Mouse (Mus musculus): Measurements from ENCODE around the gene Emid1. TPM values are rescaled to one million over a fixed set of nuclear protein-coding genes. Genes with fewer than 3 reads are reported as not detected.
A peak's percentile ranks its signal among the peaks of the same experiment; 100 is the strongest.

Emid1 gene
- polyA plus RNA-seq, 1 experiment from 2014 or later = 8.6 TPM

GRCm38 (mm10) chr11:5060756-5061412, 91.2 kb downstream of the Emid1 start:
- peaks cover 9% of the 10 kb centered on the region for H3K36me3 ChIP-seq
- H3K4me3 ChIP-seq = peak overlapping the region; percentile 50
- peak overlapping the region; percentile 89 for H3K4me2 ChIP-seq
- H3K27me3 ChIP-seq (replicated peaks) = peaks cover 85% of the 10 kb centered on the region
- H3K4me1 ChIP-seq = peaks cover 74% of the 10 kb centered on the region
- ATAC-seq (ENCODE audit: extremely low read depth, insufficient number of reproducible peaks, low FRiP score, low TSS enrichment) = no peak
- H3K9ac ChIP-seq = peak overlapping the region; percentile 75
- H3K9me3 ChIP-seq = no peaks in the 10 kb centered on the region
- WGBS = 59% methylated on average over 28 of the region's 28 CpGs
- H3K27ac ChIP-seq (replicated peaks) = no peak overlapping the region

DNA sequence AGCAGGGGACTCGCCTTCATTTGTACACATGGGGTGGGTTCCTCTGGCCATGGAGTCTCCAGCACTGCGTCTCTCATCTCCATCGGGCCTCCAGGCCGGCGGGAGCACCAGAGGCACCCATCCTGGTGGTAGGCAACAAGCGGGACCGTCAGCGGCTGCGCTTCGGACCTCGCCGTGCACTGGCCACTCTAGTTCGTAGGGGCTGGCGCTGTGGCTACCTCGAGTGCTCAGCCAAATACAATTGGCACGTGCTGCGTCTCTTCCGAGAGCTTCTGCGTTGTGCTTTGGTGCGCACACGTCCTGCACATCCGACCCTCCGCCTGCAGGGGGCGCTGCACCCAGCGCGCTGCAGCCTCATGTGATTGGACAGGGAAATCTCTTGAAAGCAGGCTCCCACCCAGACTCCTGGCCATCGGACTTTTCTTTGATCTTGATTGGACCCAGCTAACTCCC, 92.3 kb downstream of the Emid1 start:
- no peak for ATAC-seq (ENCODE audit: extremely low read depth, insufficient number of reproducible peaks, low FRiP score, low TSS enrichment)
- WGBS = 9% methylated on average over 27 of the region's 27 CpGs
- peaks cover 96% of the 10 kb centered on the region for H3K27me3 ChIP-seq (replicated peaks)
- H3K4me2 ChIP-seq = peak overlapping the region; percentile 97; the same call in 1 of the 2 replicates
- H3K9me3 ChIP-seq = no peaks in the 10 kb centered on the region
- peak overlapping the region; percentile 15; the same call in 1 of the 2 replicates for H3K4me3 ChIP-seq
- peaks cover 9% of the 10 kb centered on the region for H3K36me3 ChIP-seq
- H3K9ac ChIP-seq = no peak overlapping the region
- peaks cover 68% of the 10 kb centered on the region for H3K4me1 ChIP-seq
- H3K27ac ChIP-seq (replicated peaks) = no peak overlapping the region

DNA sequence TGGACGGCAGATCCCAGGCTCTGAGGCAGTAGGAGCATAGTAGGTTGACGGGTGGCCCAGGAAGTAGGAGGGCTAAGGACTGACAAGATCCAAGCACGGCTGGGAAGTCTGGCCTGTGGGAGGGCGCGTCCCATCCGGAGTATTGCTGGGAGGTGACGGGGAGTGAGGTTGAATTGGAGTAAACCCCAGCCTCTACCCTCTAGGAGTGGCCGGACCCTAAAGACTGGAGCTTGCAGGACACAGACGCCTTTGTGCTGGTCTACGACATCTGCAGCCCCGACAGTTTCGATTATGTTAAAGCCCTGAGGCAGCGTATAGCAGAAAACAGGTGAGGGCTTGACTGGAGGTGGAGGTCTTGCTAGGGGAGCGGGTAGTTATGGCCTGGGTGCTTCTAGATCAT, 92.8 kb downstream of the Emid1 start:
- no peak for ATAC-seq (ENCODE audit: extremely low read depth, insufficient number of reproducible peaks, low FRiP score, low TSS enrichment)
- peak overlapping the region; percentile 12; the same call in 1 of the 2 replicates for H3K9ac ChIP-seq
- peaks cover 63% of the 10 kb centered on the region for H3K4me1 ChIP-seq
- no peak overlapping the region for H3K27ac ChIP-seq (replicated peaks)
- 22% methylated on average over 14 of the region's 14 CpGs for WGBS
- no peaks in the 10 kb centered on the region for H3K9me3 ChIP-seq
- H3K4me3 ChIP-seq = peak overlapping the region; percentile 15; the same call in 1 of the 2 replicates
- peaks cover 9% of the 10 kb centered on the region for H3K36me3 ChIP-seq
- peak overlapping the region; percentile 97 for H3K4me2 ChIP-seq
- peaks cover 94% of the 10 kb centered on the region for H3K27me3 ChIP-seq (replicated peaks)

- peaks cover 90% of the 10 kb centered on the region for H3K27me3 ChIP-seq (replicated peaks)
Measured at GRCm38 (mm10) chr11:5058783-5059182, 93.3 kb downstream of the Emid1 start.

DNA sequence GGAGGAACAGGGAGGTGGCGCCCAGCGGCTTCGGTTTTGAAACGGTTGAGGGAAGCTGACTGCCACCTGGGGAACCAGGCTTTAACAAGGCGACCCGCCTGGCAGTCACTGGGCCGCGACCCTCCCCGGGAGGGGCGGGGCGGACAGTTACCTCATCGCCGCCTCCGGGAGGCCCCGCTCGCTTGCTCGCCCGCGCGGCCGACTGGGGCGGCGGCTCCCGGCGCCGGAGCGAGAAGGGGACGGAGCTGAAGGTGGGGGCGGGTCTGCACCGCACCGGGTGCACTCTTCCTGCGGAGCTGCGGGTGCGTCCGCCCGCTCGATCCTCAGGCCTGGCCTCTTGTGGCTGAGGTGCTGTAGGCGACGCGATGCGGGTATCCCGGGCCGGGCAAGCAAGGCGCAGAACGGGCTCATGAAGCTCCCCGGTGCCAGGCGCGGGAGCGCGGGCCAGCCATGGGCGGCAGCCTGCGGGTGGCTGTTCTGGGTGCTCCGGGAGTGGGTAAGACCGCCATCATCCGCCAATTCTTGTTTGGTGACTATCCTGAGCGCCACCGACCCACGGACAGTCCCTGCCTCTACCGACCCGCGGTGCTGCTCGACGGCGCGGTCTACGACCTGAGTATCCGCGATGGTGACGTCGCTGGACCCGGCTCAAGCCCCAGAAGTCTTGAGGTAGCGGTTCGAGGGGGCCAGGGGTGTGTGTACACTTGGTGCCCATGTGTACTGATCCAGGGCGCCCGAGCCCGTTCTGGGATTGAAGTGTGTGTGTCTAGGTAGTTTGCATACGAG, 94.0 kb downstream of the Emid1 start, which contains the start of gene Rasl10a:
Rasl10a (plus strand) TSS at position 273 of the 786 bp plus-strand sequence.
- peak within 1 kb of the TSS; percentile 97 for H3K4me2 ChIP-seq
- peak within 1 kb of the TSS; percentile 64 for H3K4me3 ChIP-seq
- no peak within 1 kb of the TSS for H3K27ac ChIP-seq (replicated peaks)
- H3K27me3 ChIP-seq (replicated peaks) = peaks cover 82% of the 10 kb centered on the region
- no peaks in the 10 kb centered on the region for H3K9me3 ChIP-seq
- H3K36me3 ChIP-seq = peaks cover 9% of the 10 kb centered on the region
- peaks cover 51% of the 10 kb centered on the region for H3K4me1 ChIP-seq
- ATAC-seq (ENCODE audit: extremely low read depth, insufficient number of reproducible peaks, low FRiP score, low TSS enrichment) = no peak
- WGBS = 2% methylated on average over 63 of the region's 77 CpGs
- H3K9ac ChIP-seq = peak within 1 kb of the TSS; percentile 79

More at GRCm38 (mm10) chr11:5058783-5059182, 93.3 kb downstream of the Emid1 start:
- H3K9me3 ChIP-seq = no peaks in the 10 kb centered on the region
- peak overlapping the region; percentile 97 for H3K4me2 ChIP-seq
- H3K27ac ChIP-seq (replicated peaks) = no peak overlapping the region
- H3K9ac ChIP-seq = 0 out of 2 replicates have a peak overlapping the region, but pooled peaks have one; percentile 24
- no peak for ATAC-seq (ENCODE audit: extremely low read depth, insufficient number of reproducible peaks, low FRiP score, low TSS enrichment)
- peaks cover 59% of the 10 kb centered on the region for H3K4me1 ChIP-seq
- 31% methylated on average over 9 of the region's 9 CpGs for WGBS
- peak overlapping the region; percentile 64; the same call in 1 of the 2 replicates for H3K4me3 ChIP-seq
- H3K36me3 ChIP-seq = peaks cover 9% of the 10 kb centered on the region

GRCm38 (mm10) chr11:5057541-5057855, 94.6 kb downstream of the Emid1 start:
- no peaks in the 10 kb centered on the region for H3K9me3 ChIP-seq
- WGBS = 26% methylated on average over 8 of the region's 8 CpGs
- H3K27ac ChIP-seq (replicated peaks) = no peak overlapping the region
- peak overlapping the region; percentile 79 for H3K9ac ChIP-seq
- peak overlapping the region; percentile 64 for H3K4me3 ChIP-seq
- ATAC-seq (ENCODE audit: extremely low read depth, insufficient number of reproducible peaks, low FRiP score, low TSS enrichment) = no peak
- H3K36me3 ChIP-seq = peaks cover 9% of the 10 kb centered on the region
- H3K4me1 ChIP-seq = peaks cover 46% of the 10 kb centered on the region
- peak overlapping the region; percentile 97 for H3K4me2 ChIP-seq
- H3K27me3 ChIP-seq (replicated peaks) = peaks cover 77% of the 10 kb centered on the region

- Histone ChIP-seq H3K36me3 (peaks cover 9% of the 10 kb centered on the region), H3K4me3 (no peak overlapping the region), H3K4me1 (peaks cover 41% of the 10 kb centered on the region), H3K4me2 (no peak overlapping the region), H3K9me3 (no peaks in the 10 kb centered on the region), H3K27ac (replicated peaks) (no peak overlapping the region), H3K27me3 (replicated peaks) (peaks cover 73% of the 10 kb centered on the region), H3K9ac (no peak overlapping the region)
- no peak for ATAC-seq (ENCODE audit: extremely low read depth, insufficient number of reproducible peaks, low FRiP score, low TSS enrichment)
- 59% methylated on average over 8 of the region's 8 CpGs for WGBS
Measured at GRCm38 (mm10) chr11:5057064-5057463, 95.0 kb downstream of the Emid1 start.

Other genes with a start within 250 kb of the Emid1 start
- 0.39 and 0.50 TPM in 2 replicates for gene Nefh, start 204.2 kb downstream of the Emid1 start, polyA plus RNA-seq (2015; fragmentation: Nextera tagmentation; extraction: Ambion mirVana)
- 41.2 and 42.6 TPM in 2 replicates for gene Ap1b1, start 165.4 kb downstream of the Emid1 start, polyA plus RNA-seq (2015; fragmentation: Nextera tagmentation; extraction: Ambion mirVana)
- gene Rasl10a, start 94.1 kb downstream of the Emid1 start, polyA plus RNA-seq (2015; fragmentation: Nextera tagmentation; extraction: Ambion mirVana) = 0.59 and 0.70 TPM in 2 replicates
- gene Gas2l1, start 86.9 kb downstream of the Emid1 start, polyA plus RNA-seq (2015; fragmentation: Nextera tagmentation; extraction: Ambion mirVana) = 21.0 TPM in 2 replicates
- 28.2 and 34.3 TPM in 2 replicates for gene Rhbdd3, start 53.3 kb downstream of the Emid1 start, polyA plus RNA-seq (2015; fragmentation: Nextera tagmentation; extraction: Ambion mirVana)
- gene Ewsr1, start 53.0 kb downstream of the Emid1 start, polyA plus RNA-seq (2015; fragmentation: Nextera tagmentation; extraction: Ambion mirVana) = 435 and 450 TPM in 2 replicates
- gene Kremen1, start 109.3 kb upstream of the Emid1 start, polyA plus RNA-seq (2015; fragmentation: Nextera tagmentation; extraction: Ambion mirVana) = 29.0 and 29.2 TPM in 2 replicates